Mouse (Mus musculus): ENCODE results near the gene Rnf215.

- TF ChIP-seq CTCF (conservative IDR thresholded peaks at IDR 0.05; ENCODE audit: insufficient read depth, insufficient read length, low read depth, low read length) (no peak), POLR2A (IDR thresholded peaks at IDR 0.05; ENCODE audit: low read depth, low read length) (no peak)
These were observed 37.8 kb upstream of the Rnf215 start for GRCm38 (mm10) chr11:4097091-4097621.
